Mouse (Mus musculus): ENCODE results near the gene Ift172.

- no peak for TF ChIP-seq TAL1 (IDR thresholded peaks at IDR 0.05; ENCODE audit: low read length)
- TF ChIP-seq GATA1 (IDR thresholded peaks at IDR 0.05; ENCODE audit: low read length): no peak
Observed at GRCm38 (mm10) chr5:31251541-31252101, 39.3 kb downstream of the Ift172 start, which contains the start of gene Krtcap3.

All from erythroblast, embryonic 14.5 days (primary cell).